Mouse (Mus musculus) heart, embryonic 11.5 days (tissue): ENCODE data around the gene Arl8b. TPM values are rescaled to one million over a fixed set of nuclear protein-coding genes. Genes with fewer than 3 reads are reported as not detected.

Experiments
- ATAC-seq: fragments of 200-750 bp; cut with Nextera tagmentation; replicated peaks from 2 replicates; pipeline ENCODE4 v1.8.0; 2017; ENCODE audit warnings: moderate library complexity; ENCODE audit not compliant: insufficient number of reproducible peaks, low FRiP score, low TSS enrichment
- H3K27ac ChIP-seq: fragments of 300-500 bp; sonication (generic); 2 replicates; pipeline ENCODE4 v1.5.1; 2014; ENCODE audit warnings: mild to moderate bottlenecking, low read depth, low read length
- H3K27me3 ChIP-seq: fragments of 300-500 bp; sonication (generic); 2 replicates; pipeline ENCODE4 v1.6.1; 2014; ENCODE audit warnings: mild to moderate bottlenecking, low read length, mixed read lengths; ENCODE audit not compliant: control insufficient read depth, insufficient read depth
- H3K36me3 ChIP-seq: fragments of 300-500 bp; sonication (generic); 2 replicates; pipeline ENCODE4 v1.6.1; 2014; ENCODE audit warnings: mild to moderate bottlenecking, low read length, moderate library complexity, mixed read lengths; ENCODE audit not compliant: control insufficient read depth, insufficient read depth
- H3K4me1 ChIP-seq: fragments of 300-500 bp; sonication (generic); 2 replicates; pipeline ENCODE4 v1.6.1; 2014; ENCODE audit warnings: low read length; ENCODE audit not compliant: control insufficient read depth, insufficient read depth
- H3K4me2 ChIP-seq: fragments of 300-500 bp; sonication (generic); 2 replicates; pipeline ENCODE4 v1.6.1; 2014; ENCODE audit warnings: mild to moderate bottlenecking, moderate library complexity
- H3K4me3 ChIP-seq: fragments of 300-500 bp; sonication (generic); 2 replicates; pipeline ENCODE4 v1.5.1; 2014; ENCODE audit warnings: low read depth, low read length
- H3K9ac ChIP-seq: fragments of 300-500 bp; sonication (generic); 2 replicates; pipeline ENCODE4 v1.6.1; 2014; ENCODE audit warnings: mild to moderate bottlenecking, low read depth, low read length, moderate library complexity
- H3K9me3 ChIP-seq: fragments of 300-500 bp; sonication (generic); replicated peaks from 2 replicates; pipeline ENCODE4 v1.6.1; 2016; ENCODE audit warnings: low read length; ENCODE audit not compliant: control insufficient read depth
- WGBS: fragments of 180-500 bp; shearing (Covaris S2); extraction: QIAGEN DNeasy Blood & Tissue Kit; methylation state at CpG from one replicate; pipeline ENCODE4 v1.1.7; 2014; ENCODE audit not compliant: insufficient replicate concordance; 5-methylcytosine and 5-hydroxymethylcytosine counted together
- polyA plus RNA-seq: library from polyadenylated mRNA; unstranded; fragments of >200 nt; fragmentation: Nextera tagmentation; extraction: Ambion mirVana; gene quantifications from 2 replicates; pipeline ENCODE4 v1.2.1, GENCODE M21; 2014

Arl8b gene
- polyA plus RNA-seq, 1 experiment from 2014 or later: 68.4 TPM

DNA sequence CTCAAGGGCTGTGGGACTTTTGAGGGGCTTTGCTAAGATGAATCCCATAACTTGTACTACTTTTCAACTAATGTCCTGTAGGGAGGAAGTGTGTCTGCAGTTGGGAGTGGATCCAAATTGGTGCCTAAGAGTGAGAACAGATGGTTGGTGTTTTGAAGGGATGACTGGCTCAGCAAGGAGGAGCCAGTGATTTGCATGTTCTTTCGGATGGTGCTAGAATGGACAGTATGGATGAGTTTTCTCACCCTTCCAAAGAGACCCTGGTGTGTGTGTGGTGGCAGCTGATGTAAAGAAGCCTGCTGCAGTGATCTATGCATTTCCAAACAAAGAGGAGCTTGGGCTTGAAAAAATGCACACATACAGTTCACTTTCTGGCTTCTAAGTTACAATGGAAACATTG lies 22.3 kb downstream of the Arl8b start:
- Histone ChIP-seq H3K9ac (no peak overlapping the region), H3K27me3 (no peaks in the 10 kb centered on the region), H3K27ac (no peak overlapping the region), H3K4me1 (no peaks in the 10 kb centered on the region), H3K9me3 (no peaks in the 10 kb centered on the region), H3K4me3 (no peak overlapping the region), H3K4me2 (no peak overlapping the region), H3K36me3 (no peaks in the 10 kb centered on the region)
- no peak for ATAC-seq
- 52% methylated on average over 1 of the region's 1 CpGs for WGBS

DNA sequence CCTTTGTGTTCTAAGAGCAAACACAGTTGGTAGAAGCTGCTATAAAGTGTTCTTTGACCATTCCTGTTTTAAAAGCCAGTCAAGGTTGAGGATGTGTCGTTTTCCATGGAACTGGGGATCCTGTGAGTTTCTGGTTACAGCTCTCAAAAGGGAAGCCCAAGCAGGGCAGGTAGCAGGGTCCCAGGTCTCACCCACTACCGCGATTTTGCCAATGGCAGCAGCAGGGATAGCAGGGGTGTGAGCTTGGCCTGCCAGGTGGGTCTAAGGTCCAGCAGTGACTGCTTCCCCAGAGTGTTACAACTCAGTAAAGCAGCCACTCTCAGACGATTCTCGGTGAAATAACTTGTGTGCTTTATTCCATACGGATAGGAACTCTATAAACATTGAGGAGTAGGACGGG lies 23.0 kb downstream of the Arl8b start:
- Histone ChIP-seq H3K4me3 (no peak overlapping the region), H3K4me2 (no peak overlapping the region), H3K9me3 (no peaks in the 10 kb centered on the region), H3K4me1 (no peaks in the 10 kb centered on the region), H3K9ac (no peak overlapping the region), H3K27ac (no peak overlapping the region), H3K27me3 (no peaks in the 10 kb centered on the region), H3K36me3 (no peaks in the 10 kb centered on the region)
- WGBS: 78% methylated on average over 7 of the region's 7 CpGs
- ATAC-seq: no peak

DNA sequence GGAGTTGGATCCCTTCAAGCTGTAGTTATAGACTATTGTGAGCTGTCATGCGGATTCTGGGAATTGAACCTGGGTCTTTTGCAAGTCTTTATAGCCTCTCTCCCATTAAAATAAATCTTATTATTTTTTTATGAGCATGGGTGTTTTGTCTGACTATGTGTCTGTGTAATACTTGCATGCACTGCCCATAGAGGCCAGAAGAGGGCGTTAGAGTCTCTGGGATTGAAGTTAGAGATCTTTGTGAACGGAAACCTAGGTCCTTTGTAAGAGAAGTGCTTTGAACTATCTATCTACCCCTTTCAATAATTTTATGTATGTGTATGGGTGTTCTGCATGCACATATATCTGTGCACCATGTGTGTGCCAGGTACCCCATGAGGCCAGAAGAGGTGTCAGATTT lies 24.5 kb downstream of the Arl8b start:
- Histone ChIP-seq H3K9ac (no peak overlapping the region), H3K4me2 (no peak overlapping the region), H3K27me3 (no peaks in the 10 kb centered on the region), H3K4me3 (no peak overlapping the region), H3K9me3 (no peaks in the 10 kb centered on the region), H3K27ac (no peak overlapping the region), H3K36me3 (no peaks in the 10 kb centered on the region), H3K4me1 (no peaks in the 10 kb centered on the region)
- ATAC-seq: no peak
- 69% methylated on average over 3 of the region's 3 CpGs for WGBS

DNA sequence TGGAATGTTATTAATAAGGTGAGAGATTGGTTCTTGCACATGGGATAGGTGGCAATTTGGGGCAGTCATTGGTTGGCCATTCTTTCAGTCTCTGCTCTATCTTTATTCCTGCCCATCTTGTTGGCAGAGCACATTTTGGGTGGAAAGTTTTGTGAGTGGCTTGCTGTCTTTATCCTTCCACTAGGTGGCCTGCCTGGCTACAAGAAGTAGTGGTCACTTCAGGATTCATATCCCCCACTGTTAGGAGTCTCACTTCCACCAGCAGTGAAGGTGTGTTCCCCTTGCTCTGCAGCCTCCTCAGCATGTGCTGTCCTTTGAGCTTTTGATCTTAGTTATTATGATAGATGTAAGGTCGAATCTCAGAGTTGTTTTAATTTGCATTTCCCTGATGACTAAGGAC lies 25.9 kb downstream of the Arl8b start:
- no peaks in the 10 kb centered on the region for H3K36me3 ChIP-seq
- no peaks in the 10 kb centered on the region for H3K9me3 ChIP-seq
- H3K27me3 ChIP-seq: no peaks in the 10 kb centered on the region
- H3K4me3 ChIP-seq: no peak overlapping the region
- H3K4me1 ChIP-seq: no peaks in the 10 kb centered on the region
- no peak overlapping the region for H3K27ac ChIP-seq
- 74% methylated on average over 1 of the region's 1 CpGs for WGBS
- H3K4me2 ChIP-seq: no peak overlapping the region
- H3K9ac ChIP-seq: no peak overlapping the region
- no peak for ATAC-seq

DNA sequence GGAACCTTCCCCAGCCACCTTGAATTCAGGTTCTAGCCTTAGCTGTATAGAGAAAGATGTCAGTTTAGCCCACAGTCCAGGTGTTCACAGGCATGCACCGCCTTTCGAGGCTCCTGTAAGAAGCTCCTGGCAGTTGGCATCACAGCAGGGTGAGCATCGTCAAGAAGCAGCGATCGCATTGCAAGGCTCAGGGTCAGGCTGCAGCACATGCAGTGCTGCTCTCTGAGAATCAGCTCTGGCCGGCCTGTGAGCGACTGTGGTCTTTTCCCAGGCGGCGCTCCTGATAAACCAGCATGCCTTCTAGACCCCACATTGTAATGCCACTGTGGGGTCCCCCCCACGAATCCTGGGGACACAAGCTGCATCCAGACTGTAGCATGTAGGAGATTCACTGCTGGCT lies 27.3 kb downstream of the Arl8b start:
- 61% methylated on average over 10 of the region's 10 CpGs for WGBS
- no peak overlapping the region for H3K9ac ChIP-seq
- H3K27ac ChIP-seq: no peak overlapping the region

DNA sequence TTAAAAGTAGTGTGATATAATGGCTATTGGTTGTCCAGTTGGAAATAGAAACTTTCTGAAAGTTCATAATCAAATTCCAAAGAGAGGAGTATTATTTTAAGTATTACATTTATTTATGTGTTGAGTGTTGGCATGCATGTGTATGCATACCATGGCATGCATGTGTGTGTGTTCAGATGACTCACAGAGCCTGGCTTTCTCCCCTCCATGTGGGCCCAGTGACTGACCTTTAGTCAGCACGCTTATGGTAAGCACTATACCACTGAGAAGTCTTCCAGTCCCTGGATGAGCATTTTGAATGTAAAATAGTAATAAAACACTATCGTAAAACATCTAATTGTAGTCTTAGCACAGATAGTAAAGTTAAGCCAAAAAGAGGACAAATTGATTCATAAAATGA lies 29.2 kb downstream of the Arl8b start:
- Histone ChIP-seq H3K4me1 (no peaks in the 10 kb centered on the region; the same call in 1 of the 2 replicates), H3K27ac (no peak overlapping the region), H3K9me3 (no peaks in the 10 kb centered on the region), H3K4me3 (no peak overlapping the region), H3K27me3 (no peaks in the 10 kb centered on the region), H3K36me3 (peaks cover 7% of the 10 kb centered on the region), H3K4me2 (no peak overlapping the region), H3K9ac (no peak overlapping the region)
- 94% methylated on average over 2 of the region's 2 CpGs for WGBS
- ATAC-seq: no peak

More for the DNA sequence above, 27.3 kb downstream of the Arl8b start:
- H3K36me3 ChIP-seq: peaks cover 5% of the 10 kb centered on the region
- no peaks in the 10 kb centered on the region for H3K4me1 ChIP-seq
- no peak for ATAC-seq
- H3K27me3 ChIP-seq: no peaks in the 10 kb centered on the region
- no peaks in the 10 kb centered on the region for H3K9me3 ChIP-seq
- no peak overlapping the region for H3K4me3 ChIP-seq
- H3K4me2 ChIP-seq: no peak overlapping the region

DNA sequence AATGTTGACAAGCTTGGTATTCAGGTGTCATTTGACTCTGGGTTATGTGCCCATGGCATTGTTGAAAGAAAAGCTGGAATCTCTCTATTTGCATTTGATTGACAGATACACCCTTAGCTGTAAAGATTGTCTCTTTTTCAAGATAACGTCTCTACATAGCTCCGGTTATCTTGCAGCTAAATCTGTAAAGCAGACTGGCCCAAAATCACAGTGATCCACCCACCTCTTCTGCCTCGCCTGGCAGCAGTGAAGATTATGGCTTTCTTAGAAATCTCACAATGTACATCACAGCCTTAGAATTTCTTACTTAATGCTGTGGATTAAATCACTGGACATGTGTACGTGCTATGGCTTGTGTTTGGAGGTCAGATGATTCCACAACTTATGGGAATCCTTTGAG lies 34.6 kb downstream of the Arl8b start:
- no peaks in the 10 kb centered on the region for H3K9me3 ChIP-seq
- no peaks in the 10 kb centered on the region for H3K27me3 ChIP-seq
- no peak overlapping the region for H3K27ac ChIP-seq
- no peaks in the 10 kb centered on the region; the same call in 1 of the 2 replicates for H3K4me1 ChIP-seq
- 75% methylated on average over 4 of the region's 4 CpGs for WGBS
- no peak overlapping the region for H3K9ac ChIP-seq
- H3K36me3 ChIP-seq: peaks cover 7% of the 10 kb centered on the region
- no peak for ATAC-seq
- no peak overlapping the region for H3K4me3 ChIP-seq
- no peak overlapping the region for H3K4me2 ChIP-seq

DNA sequence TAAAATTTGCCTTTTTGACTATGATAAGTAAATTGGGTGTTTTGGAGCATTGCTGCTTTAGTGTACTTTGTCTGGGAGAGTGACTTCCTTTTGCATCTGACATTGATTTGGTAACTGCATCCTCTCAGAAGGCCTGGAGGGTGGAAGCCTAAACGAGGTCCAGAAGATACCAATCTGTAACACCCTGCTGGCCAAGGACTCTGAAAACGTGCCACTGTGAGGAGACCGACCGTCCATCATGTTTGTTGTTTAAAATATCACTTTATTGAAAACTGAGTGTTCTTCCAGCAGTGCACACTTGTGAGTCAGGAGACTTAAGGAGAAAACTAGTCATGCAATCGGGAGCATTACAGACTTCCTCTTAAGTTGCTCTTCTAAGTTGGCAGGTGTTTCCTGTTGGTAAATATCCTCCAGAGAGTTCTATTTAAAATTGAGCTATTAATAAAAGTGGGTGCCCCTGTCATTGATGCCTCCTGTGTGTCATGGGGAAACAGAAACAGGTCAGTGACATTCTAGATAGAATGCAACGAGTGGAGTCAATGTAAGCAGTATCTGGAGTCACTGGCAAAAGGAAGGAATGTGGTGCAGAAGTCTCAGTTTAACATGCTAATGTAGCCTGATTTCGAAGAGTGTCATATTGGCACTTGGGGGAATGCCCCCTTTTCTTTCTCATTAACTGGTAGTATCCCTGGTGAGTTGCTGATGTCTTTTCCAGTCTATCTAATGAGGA lies 42.1 kb downstream of the Arl8b start:
- Histone ChIP-seq H3K27ac (no peak overlapping the region), H3K27me3 (no peaks in the 10 kb centered on the region), H3K4me2 (no peak overlapping the region), H3K9me3 (no peaks in the 10 kb centered on the region), H3K4me1 (peaks cover 11% of the 10 kb centered on the region), H3K9ac (no peak overlapping the region), H3K36me3 (no peaks in the 10 kb centered on the region), H3K4me3 (no peak overlapping the region)
- WGBS: 63% methylated on average over 7 of the region's 7 CpGs
- no peak for ATAC-seq

DNA sequence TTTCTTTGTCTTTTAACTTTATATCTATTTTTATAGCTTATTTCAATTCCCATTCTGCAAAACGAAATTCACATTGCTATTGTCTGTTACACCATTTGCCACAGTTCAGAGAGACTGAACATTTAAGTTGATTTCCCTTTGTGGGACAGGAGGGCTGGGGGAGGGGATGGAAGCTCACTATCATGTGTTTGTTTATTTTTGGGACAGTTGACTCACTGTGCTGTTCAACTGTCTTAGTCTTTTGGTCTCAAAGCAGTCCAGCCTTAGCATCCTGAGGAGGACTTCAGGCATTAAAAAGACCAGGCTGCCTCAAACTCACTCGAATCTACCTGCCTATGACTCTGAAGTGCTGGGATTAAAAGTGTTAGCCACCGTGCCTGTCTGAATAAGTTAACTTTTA lies 43.2 kb downstream of the Arl8b start:
- H3K9me3 ChIP-seq: no peaks in the 10 kb centered on the region
- H3K9ac ChIP-seq: no peak overlapping the region
- peaks cover 14% of the 10 kb centered on the region for H3K4me1 ChIP-seq
- no peak overlapping the region for H3K4me3 ChIP-seq
- H3K36me3 ChIP-seq: no peaks in the 10 kb centered on the region
- WGBS: 78% methylated on average over 3 of the region's 3 CpGs
- no peaks in the 10 kb centered on the region for H3K27me3 ChIP-seq
- no peak overlapping the region for H3K27ac ChIP-seq
- no peak for ATAC-seq
- no peak overlapping the region for H3K4me2 ChIP-seq
